Mouse (Mus musculus) kidney, embryonic 14.5 days (tissue): ENCODE measurements around the gene Cacna1e. TPM values are rescaled to one million over a fixed set of nuclear protein-coding genes. Genes with fewer than 3 reads are reported as not detected.

Source experiments
- ATAC-seq: fragments of 200-750 bp; cut with Nextera tagmentation; 2 replicates; pipeline ENCODE4 v1.8.0; 2017; ENCODE audit warnings: moderate number of reproducible peaks, mild to moderate bottlenecking, moderate TSS enrichment, moderate library complexity; ENCODE audit not compliant: low FRiP score, low TSS enrichment
- H3K27ac ChIP-seq: fragments of 300-500 bp; sonication (generic); 2 replicates; pipeline ENCODE4 v1.5.1; 2014; ENCODE audit warnings: low read depth, mild to moderate bottlenecking, low read length, moderate library complexity, mixed read lengths
- H3K27me3 ChIP-seq: fragments of 300-500 bp; sonication (generic); 2 replicates; pipeline ENCODE4 v1.6.1; 2014; ENCODE audit warnings: mild to moderate bottlenecking, low read length; ENCODE audit not compliant: control insufficient read depth, insufficient read depth
- H3K36me3 ChIP-seq: fragments of 300-500 bp; sonication (generic); 2 replicates; pipeline ENCODE4 v1.6.1; 2014; ENCODE audit warnings: low read length, mixed read lengths; ENCODE audit not compliant: control insufficient read depth, insufficient read depth
- H3K4me1 ChIP-seq: fragments of 300-500 bp; sonication (generic); 2 replicates; pipeline ENCODE4 v1.6.1; 2014; ENCODE audit warnings: low read length, mixed read lengths; ENCODE audit not compliant: control insufficient read depth, insufficient read depth
- H3K4me2 ChIP-seq: fragments of 300-500 bp; sonication (generic); replicated peaks from 2 replicates; pipeline ENCODE4 v1.6.1; 2014; ENCODE audit warnings: low read depth, mild to moderate bottlenecking, low read length
- H3K4me3 ChIP-seq: fragments of 300-500 bp; sonication (generic); 2 replicates; pipeline ENCODE4 v1.5.1; 2014; ENCODE audit warnings: mild to moderate bottlenecking, low read length
- H3K9ac ChIP-seq: fragments of 300-500 bp; sonication (generic); 2 replicates; pipeline ENCODE4 v1.6.1; 2014; ENCODE audit warnings: low read depth, mild to moderate bottlenecking, low read length, moderate library complexity
- H3K9me3 ChIP-seq: fragments of 300-500 bp; sonication (generic); 2 replicates; pipeline ENCODE4 v1.6.1; 2016; ENCODE audit warnings: low read length; ENCODE audit not compliant: control insufficient read depth
- WGBS: fragments of 180-500 bp; shearing (Covaris S2); extraction: QIAGEN DNeasy Blood & Tissue Kit; methylation state at CpG from one replicate; pipeline ENCODE4 v1.1.7; 2014; 5-methylcytosine and 5-hydroxymethylcytosine counted together
- polyA plus RNA-seq: library from polyadenylated mRNA; unstranded; fragments of >200 nt; fragmentation: Nextera tagmentation; extraction: Ambion mirVana; gene quantifications from 2 replicates; pipeline ENCODE4 v1.2.1, GENCODE M21; 2014

The Cacna1e gene
- polyA plus RNA-seq, 1 experiment from 2014 or later, result 0.04 TPM

- Histone ChIP-seq H3K36me3 (no peaks in the 10 kb centered on the region), H3K4me3 (no peak overlapping the region), H3K27ac (no peak overlapping the region), H3K4me2 (no peak overlapping the region), H3K27me3 (no peaks in the 10 kb centered on the region), H3K9me3 (no peaks in the 10 kb centered on the region), H3K4me1 (no peaks in the 10 kb centered on the region), H3K9ac (no peak overlapping the region)
- WGBS, result 84% methylated on average over 3 of the region's 3 CpGs
- ATAC-seq, result no peak
These were observed 135.8 kb downstream of the Cacna1e start for GRCm38 (mm10) chr1:154748531-154748930.

GRCm38 (mm10) chr1:154745241-154745640 is 139.1 kb downstream of the Cacna1e start:
- 93% methylated on average over 6 of the region's 6 CpGs for WGBS
- Histone ChIP-seq H3K27me3 (no peaks in the 10 kb centered on the region), H3K9ac (no peak overlapping the region), H3K27ac (no peak overlapping the region), H3K36me3 (no peaks in the 10 kb centered on the region), H3K4me1 (no peaks in the 10 kb centered on the region), H3K4me2 (no peak overlapping the region), H3K9me3 (no peaks in the 10 kb centered on the region), H3K4me3 (no peak overlapping the region)
- ATAC-seq, result no peak

- H3K9ac ChIP-seq, result no peak overlapping the region
- H3K27ac ChIP-seq, result no peak overlapping the region
- H3K27me3 ChIP-seq, result peaks cover 27% of the 10 kb centered on the region
- 82% methylated on average over 7 of the region's 7 CpGs for WGBS
- no peak overlapping the region for H3K4me3 ChIP-seq
- no peaks in the 10 kb centered on the region for H3K4me1 ChIP-seq
- H3K9me3 ChIP-seq, result no peaks in the 10 kb centered on the region
- H3K36me3 ChIP-seq, result no peaks in the 10 kb centered on the region
- no peak overlapping the region for H3K4me2 ChIP-seq
- no peak for ATAC-seq
These were observed 153.8 kb downstream of the Cacna1e start for GRCm38 (mm10) chr1:154730411-154730961.

GRCm38 (mm10) chr1:154729269-154729980 is 154.9 kb downstream of the Cacna1e start:
- Histone ChIP-seq H3K4me2 (no peak overlapping the region), H3K27me3 (peaks cover 38% of the 10 kb centered on the region), H3K9ac (no peak overlapping the region), H3K27ac (no peak overlapping the region), H3K36me3 (no peaks in the 10 kb centered on the region), H3K9me3 (no peaks in the 10 kb centered on the region), H3K4me3 (no peak overlapping the region), H3K4me1 (no peaks in the 10 kb centered on the region)
- WGBS, result 64% methylated on average over 6 of the region's 6 CpGs
- ATAC-seq, result no peak

- Histone ChIP-seq H3K9me3 (no peaks in the 10 kb centered on the region), H3K27ac (no peak overlapping the region), H3K36me3 (no peaks in the 10 kb centered on the region), H3K4me3 (no peak overlapping the region), H3K9ac (no peak overlapping the region), H3K27me3 (peaks cover 45% of the 10 kb centered on the region), H3K4me1 (no peaks in the 10 kb centered on the region), H3K4me2 (no peak overlapping the region)
- ATAC-seq, result no peak
- 44% methylated on average over 5 of the region's 5 CpGs for WGBS
These were observed 155.6 kb downstream of the Cacna1e start for GRCm38 (mm10) chr1:154728682-154729081.

GRCm38 (mm10) chr1:154727696-154728095 is 156.6 kb downstream of the Cacna1e start:
- Histone ChIP-seq H3K27ac (no peak overlapping the region), H3K9me3 (no peaks in the 10 kb centered on the region), H3K36me3 (no peaks in the 10 kb centered on the region), H3K27me3 (peaks cover 54% of the 10 kb centered on the region), H3K9ac (no peak overlapping the region), H3K4me2 (no peak overlapping the region), H3K4me3 (no peak overlapping the region), H3K4me1 (no peaks in the 10 kb centered on the region)
- no peak for ATAC-seq
- 79% methylated on average over 8 of the region's 8 CpGs for WGBS

GRCm38 (mm10) chr1:154726361-154727161 is 157.7 kb downstream of the Cacna1e start:
- Histone ChIP-seq H3K27ac (no peak overlapping the region), H3K27me3 (peaks cover 57% of the 10 kb centered on the region), H3K9ac (no peak overlapping the region), H3K4me3 (peak overlapping the region; percentile 36), H3K4me1 (no peaks in the 10 kb centered on the region), H3K9me3 (no peaks in the 10 kb centered on the region), H3K4me2 (peak overlapping the region; percentile 51), H3K36me3 (no peaks in the 10 kb centered on the region)
- WGBS, result 2% methylated on average over 45 of the region's 45 CpGs
- ATAC-seq, result no peak

- Histone ChIP-seq H3K4me3 (peak overlapping the region; percentile 36), H3K27ac (no peak overlapping the region), H3K27me3 (peaks cover 57% of the 10 kb centered on the region), H3K4me2 (peak overlapping the region; percentile 51), H3K9ac (no peak overlapping the region), H3K9me3 (no peaks in the 10 kb centered on the region), H3K4me1 (no peaks in the 10 kb centered on the region), H3K36me3 (no peaks in the 10 kb centered on the region)
- 27% methylated on average over 35 of the region's 35 CpGs for WGBS
- ATAC-seq, result no peak
These were observed 158.7 kb downstream of the Cacna1e start for GRCm38 (mm10) chr1:154725356-154726320.
